Mouse (Mus musculus) forebrain, embryonic 11.5 days (tissue): ENCODE measurements around the gene Pfn5. TPM values are rescaled to one million over a fixed set of nuclear protein-coding genes. Genes with fewer than 3 reads are reported as not detected.
"Not testable (repeated sequence)": the region's sequence is repeated elsewhere in the genome, so short reads cannot be mapped to it uniquely, and the experiment has no call there.

Experiments
- ATAC-seq: fragments of 200-750 bp; cut with Nextera tagmentation; replicated peaks from 2 replicates; pipeline ENCODE4 v1.8.0; 2017; ENCODE audit warnings: moderate TSS enrichment; ENCODE audit not compliant: low FRiP score
- DNase-seq: peaks from one replicate; pipeline ENCODE4 v3.0.0-alpha.2; 2017; ENCODE audit warnings: low spot score
- H3K27ac ChIP-seq: fragments of 300-500 bp; sonication (generic); 2 replicates; pipeline ENCODE4 v1.5.1; 2014; ENCODE audit warnings: low read depth, low read length
- H3K27me3 ChIP-seq: fragments of 300-500 bp; sonication (generic); 2 replicates; pipeline ENCODE4 v1.6.1; 2014; ENCODE audit warnings: mild to moderate bottlenecking, low read length, mixed read lengths; ENCODE audit not compliant: control insufficient read depth, insufficient read depth
- H3K36me3 ChIP-seq: fragments of 300-500 bp; sonication (generic); 2 replicates; pipeline ENCODE4 v1.6.1; 2014; ENCODE audit warnings: mild to moderate bottlenecking, low read length, moderate library complexity, mixed read lengths; ENCODE audit not compliant: control insufficient read depth, insufficient read depth
- H3K4me1 ChIP-seq: fragments of 300-500 bp; sonication (generic); replicated peaks from 2 replicates; pipeline ENCODE4 v1.6.1; 2014; ENCODE audit warnings: low read length, mixed read lengths; ENCODE audit not compliant: control insufficient read depth, insufficient read depth
- H3K4me2 ChIP-seq: fragments of 300-500 bp; sonication (generic); 2 replicates; pipeline ENCODE4 v1.6.1; 2014; ENCODE audit warnings: low read depth, mild to moderate bottlenecking, low read length, moderate library complexity, mixed read lengths; ENCODE audit not compliant: severe bottlenecking
- H3K4me3 ChIP-seq: fragments of 300-500 bp; sonication (generic); 2 replicates; pipeline ENCODE4 v1.5.1; 2014; ENCODE audit warnings: low read depth, low read length
- H3K9ac ChIP-seq: fragments of 300-500 bp; sonication (generic); 2 replicates; pipeline ENCODE4 v1.6.1; 2014; ENCODE audit warnings: low read length
- H3K9me3 ChIP-seq: fragments of 300-500 bp; sonication (generic); 2 replicates; pipeline ENCODE4 v1.6.1; 2016; ENCODE audit warnings: low read length, mixed read lengths; ENCODE audit not compliant: control insufficient read depth
- WGBS: fragments of 180-500 bp; shearing (Covaris S2); extraction: QIAGEN DNeasy Blood & Tissue Kit; methylation state at CpG from one replicate; pipeline ENCODE4 v1.1.7; 2014; 5-methylcytosine and 5-hydroxymethylcytosine counted together
- polyA plus RNA-seq: library from polyadenylated mRNA; unstranded; fragments of >200 nt; fragmentation: Nextera tagmentation; extraction: Ambion mirVana; gene quantifications from 2 replicates; pipeline ENCODE4 v1.2.1, GENCODE M21; 2014

Gene Pfn5
- polyA plus RNA-seq = not detected in 2 replicates

- WGBS = 81% methylated on average over 2 of the region's 2 CpGs
- no peaks in the 10 kb centered on the region for H3K9me3 ChIP-seq
- no peak within 1 kb of the TSS for H3K9ac ChIP-seq
- no peaks in the 10 kb centered on the region for H3K4me1 ChIP-seq
- H3K4me2 ChIP-seq = no peak within 1 kb of the TSS
- ATAC-seq (no peak), DNase-seq (no peak)
- H3K4me3 ChIP-seq = no peak within 1 kb of the TSS
- no peaks in the 10 kb centered on the region for H3K36me3 ChIP-seq
- H3K27me3 ChIP-seq = no peaks in the 10 kb centered on the region
- H3K27ac ChIP-seq = no peak within 1 kb of the TSS
Measured at GRCm38 (mm10) chrX:95557887-95558286, at the start of gene Pfn5, which contains the start of gene Asb12. TSS of gene Pfn5 (plus strand) at chrX:95558104. TSS of gene Asb12 (minus strand) at chrX:95557987.

GRCm38 (mm10) chrX:95523883-95524282 is 34.0 kb upstream of the Pfn5 start:
- H3K9ac ChIP-seq = no peak overlapping the region
- no peak overlapping the region for H3K27ac ChIP-seq
- no peaks in the 10 kb centered on the region for H3K4me1 ChIP-seq
- H3K4me3 ChIP-seq = no peak overlapping the region
- H3K9me3 ChIP-seq = no peaks in the 10 kb centered on the region
- ATAC-seq (no peak), DNase-seq (no peak)
- H3K4me2 ChIP-seq = no peak overlapping the region
- no peaks in the 10 kb centered on the region for H3K27me3 ChIP-seq
- no peaks in the 10 kb centered on the region for H3K36me3 ChIP-seq

- Histone ChIP-seq H3K9me3 (no peaks in the 10 kb centered on the region), H3K36me3 (no peaks in the 10 kb centered on the region), H3K9ac (no peak overlapping the region), H3K4me3 (no peak overlapping the region), H3K27me3 (no peaks in the 10 kb centered on the region), H3K4me1 (no peaks in the 10 kb centered on the region), H3K27ac (no peak overlapping the region), H3K4me2 (no peak overlapping the region)
- ATAC-seq (no peak), DNase-seq (no peak)
- WGBS = 95% methylated on average over 2 of the region's 2 CpGs
Measured at GRCm38 (mm10) chrX:95525166-95525565, 32.7 kb upstream of the Pfn5 start.

GRCm38 (mm10) chrX:95535493-95535892 is 22.4 kb upstream of the Pfn5 start:
- H3K36me3 ChIP-seq, ATAC-seq, H3K9ac ChIP-seq, H3K4me1 ChIP-seq, H3K4me2 ChIP-seq, H3K27me3 ChIP-seq, DNase-seq, H3K4me3 ChIP-seq, H3K27ac ChIP-seq, H3K9me3 ChIP-seq: not testable (repeated sequence)
- WGBS = 85% methylated on average over 2 of the region's 2 CpGs

- 79% methylated on average over 4 of the region's 4 CpGs for WGBS
- DNase-seq = no peak
- no peak overlapping the region for H3K27ac ChIP-seq
- no peaks in the 10 kb centered on the region for H3K9me3 ChIP-seq
- no peak overlapping the region for H3K4me3 ChIP-seq
- no peaks in the 10 kb centered on the region for H3K27me3 ChIP-seq
- H3K36me3 ChIP-seq = no peaks in the 10 kb centered on the region
- H3K9ac ChIP-seq = no peak overlapping the region
- no peak overlapping the region for H3K4me2 ChIP-seq
- H3K4me1 ChIP-seq = no peaks in the 10 kb centered on the region
- ATAC-seq = no peak
Measured at GRCm38 (mm10) chrX:95554321-95554720, 3.6 kb upstream of the Pfn5 start.

- 91% methylated on average over 5 of the region's 5 CpGs for WGBS
- Histone ChIP-seq H3K27ac (no peak overlapping the region), H3K4me3 (no peak overlapping the region), H3K9me3 (no peaks in the 10 kb centered on the region), H3K9ac (no peak overlapping the region), H3K36me3 (no peaks in the 10 kb centered on the region), H3K27me3 (no peaks in the 10 kb centered on the region), H3K4me2 (no peak overlapping the region), H3K4me1 (no peaks in the 10 kb centered on the region)
- ATAC-seq (no peak), DNase-seq (no peak)
Measured at GRCm38 (mm10) chrX:95600609-95601008, 42.7 kb downstream of the Pfn5 start.

Other genes with a start within 250 kb of the Pfn5 start
- 8.5 and 8.7 TPM in 2 replicates for gene Amer1, start 113.2 kb upstream of the Pfn5 start, polyA plus RNA-seq
- 0.20 TPM in 1 of 2 replicates, not detected in the other for gene Asb12, start 117 bp upstream of the Pfn5 start, polyA plus RNA-seq
- 44.2 and 45.0 TPM in 2 replicates for gene Zc4h2, start 100.4 kb downstream of the Pfn5 start, polyA plus RNA-seq
- gene Zc3h12b, start 153.6 kb downstream of the Pfn5 start, polyA plus RNA-seq = 3.6 and 3.7 TPM in 2 replicates